Comparison of ENCODE assay signal across 13 mouse cellular contexts in the genomic region with DNA sequence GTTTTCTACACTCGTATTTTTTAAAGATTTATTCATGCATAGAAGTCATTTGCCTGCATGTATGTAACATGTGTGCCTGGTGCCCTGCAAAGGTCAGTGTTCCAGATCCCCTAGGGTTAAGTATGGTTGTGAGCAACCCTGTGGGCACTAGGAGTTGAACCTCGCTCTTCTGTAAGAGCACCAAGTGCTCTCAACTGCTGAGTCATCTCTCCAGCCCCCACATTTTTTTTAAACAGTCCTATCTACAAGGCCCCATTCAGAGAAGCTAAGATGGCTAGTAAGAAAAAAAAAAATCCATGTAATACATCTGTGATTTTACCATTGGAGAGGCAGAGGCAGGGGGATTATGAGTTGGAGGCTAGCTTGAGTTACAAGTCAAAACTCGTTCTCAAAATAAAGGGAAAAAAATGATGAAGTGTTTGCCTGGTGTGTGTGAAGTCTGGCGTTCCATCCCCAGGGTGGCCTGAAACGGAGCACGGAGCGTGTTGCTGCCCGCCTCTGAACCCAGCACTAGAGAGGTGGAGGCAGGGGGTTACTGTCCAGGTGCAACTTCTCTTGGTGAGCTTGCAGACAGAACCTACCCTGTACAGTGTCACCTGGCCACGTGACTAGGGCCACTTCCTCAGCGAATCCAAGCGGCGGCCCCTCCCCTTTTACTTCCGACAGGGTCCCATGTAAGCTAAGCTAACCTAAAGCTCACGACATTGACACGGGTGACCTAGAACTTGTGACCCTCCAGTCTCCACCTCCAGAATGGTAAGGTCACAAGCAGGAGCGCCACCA. TPM values are rescaled to one million over a fixed set of nuclear protein-coding genes. Genes with fewer than 3 reads are reported as not detected.
DNase-seq lines count a peak whose midpoint lies in the region; ATAC-seq and TF ChIP-seq lines count a peak whose summit lies in the region.
"Had no signal": no experiment of that assay in that cellular context is flagged by ENCODE, and none has a peak within 500 bp of the region (broad histone marks: within the 10 kb centered on the region; RNA-seq: fewer than 3 reads in every experiment).

No protein-coding gene starts in this region.

- ATAC-seq in activated CD4-positive, CD25-positive, alpha-beta regulatory T cell, adult 4 months, result peak; percentile 52
- ATAC-seq: forebrain, embryonic 14.5 days had no signal

- WGBS in thymus, adult 2 months, result 56% methylated on average over 16 of the region's 16 CpGs

- no peaks in the 10 kb centered on the region for H3K9me3 ChIP-seq in megakaryocyte, embryonic 14.5 days
- H3K9me3 ChIP-seq: midbrain, embryonic 12.5 days had no signal

- no peaks in the 10 kb centered on the region for H3K36me3 ChIP-seq in thymus, adult 2 months (ENCODE audit: control insufficient read depth, insufficient read depth, low read length)
- no peaks in the 10 kb centered on the region for H3K36me3 ChIP-seq in megakaryocyte, embryonic 14.5 days (replicated peaks; ENCODE audit: low read length)
- H3K36me3 ChIP-seq: midbrain, embryonic 12.5 days had no signal

- peaks cover 19% of the 10 kb centered on the region for H3K4me1 ChIP-seq in thymus, adult 2 months (replicated peaks; ENCODE audit: control insufficient read depth, insufficient read depth, low read length)
- H3K4me1 ChIP-seq in megakaryocyte, embryonic 14.5 days, result peaks cover 84% of the 10 kb centered on the region

- no peaks in the 10 kb centered on the region for H3K27me3 ChIP-seq in thymus, adult 2 months (ENCODE audit: control insufficient read depth, insufficient read depth, low read length)
- no peaks in the 10 kb centered on the region for H3K27me3 ChIP-seq in megakaryocyte, embryonic 14.5 days (replicated peaks)

- DNase-seq in thymus, adult 2 months, result no peak
- DNase-seq in thymus, adult 18-20 months, result no peak
- no peak for DNase-seq in adipocyte (ENCODE audit: low spot score)
- no peak for DNase-seq in neural tube, embryonic 10.5 days (ENCODE audit: extremely low spot score, low spot score)
- no peak for DNase-seq in kidney, postnatal 36 days
- DNase-seq: adrenal gland, adult 2 months; cerebellum, adult 8-10 months; heart, adult 18-20 months had no signal

- H3K27ac ChIP-seq in thymus, adult 2 months (ENCODE audit: control insufficient read depth, insufficient read depth, low read length), result peak overlapping the region; percentile 26; the same call in 1 of the 2 replicates
- H3K27ac ChIP-seq: midbrain, embryonic 12.5 days had no signal

- no peak for TF ChIP-seq CTCF in thymus, adult 2 months (IDR thresholded peaks at IDR 0.05; ENCODE audit: borderline replicate concordance, control insufficient read depth, extremely low read depth, insufficient read depth, low read length, poor library complexity)

- peak overlapping the region; percentile 12; the same call in 1 of the 2 replicates for H3K4me3 ChIP-seq in thymus, adult 2 months (ENCODE audit: control insufficient read depth, insufficient read depth, low read length)
- H3K4me3 ChIP-seq in megakaryocyte, embryonic 14.5 days (replicated peaks), result peak overlapping the region; percentile 46
- H3K4me3 ChIP-seq: midbrain, embryonic 12.5 days had no signal

- TF ChIP-seq POLR2A in thymus, adult 2 months (IDR thresholded peaks at IDR 0.05; ENCODE audit: control insufficient read depth, extremely low read depth, insufficient read depth, low read length, poor library complexity), result no peak

RNA-seq across cellular contexts. Expression of a gene that starts 10.3 kb away (rescaled TPM):
- polyA plus RNA-seq in thymus, adult 2 months (2012; rRNA removed), result 211 and 279 TPM in 2 replicates
- 10 to 100 TPM; 17.6 to 22.8 TPM for polyA plus RNA-seq in activated CD4-positive, CD25-positive, alpha-beta regulatory T cell, adult 4 months (2017; shearing (Covaris generic))
- polyA plus RNA-seq in megakaryocyte, embryonic 14.5 days (2012; ENCODE audit: insufficient read depth, low replicate concordance), result 177 and 233 TPM in 2 replicates

RNA-seq across cellular contexts. Expression of a gene that starts 24.3 kb away (rescaled TPM):
- polyA plus RNA-seq in thymus, adult 2 months (2012; rRNA removed), result 22.2 and 26.0 TPM in 2 replicates
- not detected for polyA plus RNA-seq in activated CD4-positive, CD25-positive, alpha-beta regulatory T cell, adult 4 months (2017; shearing (Covaris generic))
- polyA plus RNA-seq in megakaryocyte, embryonic 14.5 days (2012; ENCODE audit: insufficient read depth, low replicate concordance), result 7.1 and 9.2 TPM in 2 replicates

RNA-seq across cellular contexts. Expression of a gene that starts 52.4 kb away (rescaled TPM):
- 0.90 and 1.0 TPM in 2 replicates for polyA plus RNA-seq in thymus, adult 2 months (2012; rRNA removed)
- not detected for polyA plus RNA-seq in activated CD4-positive, CD25-positive, alpha-beta regulatory T cell, adult 4 months (2017; shearing (Covaris generic))
- polyA plus RNA-seq in megakaryocyte, embryonic 14.5 days (2012; ENCODE audit: insufficient read depth, low replicate concordance), result not detected in 2 replicates
- polyA plus RNA-seq: adrenal gland, adult 2 months; forebrain, embryonic 14.5 days; kidney, embryonic 14.5 days; midbrain, embryonic 12.5 days had no signal
